Mouse (Mus musculus) WW6 (cell line): Measurements from ENCODE around the gene Bpifb6.
A peak's percentile ranks its signal among the peaks of the same experiment; 100 is the strongest.

ENCODE experiments used
- DNase-seq: peaks from one replicate; pipeline ENCODE4 v3.0.0-alpha.2; 2013; ENCODE audit warnings: low read depth, low spot score

Bpifb6 gene

GRCm38 (mm10) chr2:153900088-153900487 lies at the start of gene Bpifb6:
Gene Bpifb6, plus strand, starts transcription at chr2:153900388.
- DNase-seq: no peak

GRCm38 (mm10) chr2:153851030-153851360 lies 49.2 kb upstream of the Bpifb6 start:
- no peak for DNase-seq

- no peak for DNase-seq
Measured at GRCm38 (mm10) chr2:153853544-153853943, 46.6 kb upstream of the Bpifb6 start.

GRCm38 (mm10) chr2:153859581-153859980 lies 40.6 kb upstream of the Bpifb6 start:
- no peak for DNase-seq

GRCm38 (mm10) chr2:153860315-153860714 lies 39.9 kb upstream of the Bpifb6 start:
- DNase-seq: no peak

- DNase-seq: no peak
Measured at GRCm38 (mm10) chr2:153860715-153861114, 39.5 kb upstream of the Bpifb6 start.

GRCm38 (mm10) chr2:153861960-153862359 lies 38.2 kb upstream of the Bpifb6 start:
- no peak for DNase-seq

- no peak for DNase-seq
Measured at GRCm38 (mm10) chr2:153870984-153871383, 29.2 kb upstream of the Bpifb6 start, which contains the start of gene Sun5. Gene Sun5, minus strand, starts transcription at chr2:153871084.

- DNase-seq: no peak
Measured at GRCm38 (mm10) chr2:153874745-153875144, 25.4 kb upstream of the Bpifb6 start, which contains the start of gene Bpifb2. Gene Bpifb2, plus strand, starts transcription at chr2:153875045.

GRCm38 (mm10) chr2:153899111-153899510 lies 1.1 kb upstream of the Bpifb6 start:
- no peak for DNase-seq

- no peak for DNase-seq
Measured at GRCm38 (mm10) chr2:153902726-153903125, 2.5 kb downstream of the Bpifb6 start.

GRCm38 (mm10) chr2:153906626-153907025 lies 6.4 kb downstream of the Bpifb6 start:
- no peak for DNase-seq

GRCm38 (mm10) chr2:153914151-153914550 lies 14.0 kb downstream of the Bpifb6 start:
- no peak for DNase-seq

GRCm38 (mm10) chr2:153917930-153918329 lies 17.7 kb downstream of the Bpifb6 start, which contains the start of gene Bpifb3:
Gene Bpifb3, plus strand, starts transcription at chr2:153918230.
- no peak for DNase-seq

GRCm38 (mm10) chr2:153921246-153921645 lies 21.1 kb downstream of the Bpifb6 start:
- DNase-seq: no peak

GRCm38 (mm10) chr2:153929871-153930413 lies 29.8 kb downstream of the Bpifb6 start:
- peak; percentile 28 for DNase-seq

- no peak for DNase-seq
Measured at GRCm38 (mm10) chr2:153931125-153931524, 30.9 kb downstream of the Bpifb6 start.

GRCm38 (mm10) chr2:153933311-153933710 lies 33.1 kb downstream of the Bpifb6 start:
- no peak for DNase-seq

GRCm38 (mm10) chr2:153935348-153935747 lies 35.2 kb downstream of the Bpifb6 start:
- DNase-seq: no peak

- no peak for DNase-seq
Measured at GRCm38 (mm10) chr2:153937843-153938242, 37.7 kb downstream of the Bpifb6 start, which contains the start of gene Bpifb4. Gene Bpifb4, plus strand, starts transcription at chr2:153938212.

- DNase-seq: peak; percentile 16
Measured at GRCm38 (mm10) chr2:153943537-153943936, 43.3 kb downstream of the Bpifb6 start.

GRCm38 (mm10) chr2:153944567-153944966 lies 44.4 kb downstream of the Bpifb6 start:
- DNase-seq: no peak

- DNase-seq: peak; percentile 40
Measured at GRCm38 (mm10) chr2:153952897-153953296, 52.7 kb downstream of the Bpifb6 start.

- peak; percentile 72 for DNase-seq
Measured at GRCm38 (mm10) chr2:153953836-153954235, 53.6 kb downstream of the Bpifb6 start.
